Mouse (Mus musculus): ENCODE results near the gene Ugt1a6b.

- no peak for TF ChIP-seq HCFC1 (IDR thresholded peaks at IDR 0.05; ENCODE audit: borderline replicate concordance, insufficient read depth, low read length)
- no peak for TF ChIP-seq MAFK (IDR thresholded peaks at IDR 0.05; ENCODE audit: insufficient read depth, low read depth, low read length)
- no peak for TF ChIP-seq CHD2 (IDR thresholded peaks at IDR 0.05; ENCODE audit: low read depth, low read length)
- no peak for TF ChIP-seq ZC3H11A (IDR thresholded peaks at IDR 0.05; ENCODE audit: borderline replicate concordance, low read depth, low read length)
- no peak for TF ChIP-seq ZNF384 (IDR thresholded peaks at IDR 0.05; ENCODE audit: low read depth, low read length)
Observed at GRCm38 (mm10) chr1:88268070-88268469, 165.0 kb downstream of the Ugt1a6b start.
